Comparison of ENCODE assay signal across 29 mouse cellular contexts in the genomic region with DNA sequence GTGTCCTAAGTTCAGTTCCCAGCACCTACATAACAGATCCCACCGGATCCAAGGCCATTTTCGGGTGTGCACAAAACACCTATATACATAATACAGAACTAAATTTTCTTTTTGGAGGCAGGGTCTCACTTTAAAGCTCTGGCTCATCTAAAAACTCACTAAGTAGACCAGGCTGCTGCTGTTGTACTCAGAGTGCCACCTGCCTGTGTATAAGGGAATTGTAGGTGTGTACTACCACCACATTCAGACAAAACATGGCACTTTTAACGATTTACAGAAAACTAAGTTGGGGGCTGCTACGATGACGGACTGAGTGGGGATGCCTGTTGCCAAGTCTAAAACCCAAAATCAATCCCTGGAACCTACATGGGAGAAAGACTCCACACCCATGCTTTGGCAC. TPM values are rescaled to one million over a fixed set of nuclear protein-coding genes. Genes with fewer than 3 reads are reported as not detected.
A peak's percentile ranks its signal among the peaks of the same experiment; 100 is the strongest.
DNase-seq lines count a peak whose midpoint lies in the region; ATAC-seq and TF ChIP-seq lines count a peak whose summit lies in the region.
"Had no signal": no experiment of that assay in that cellular context is flagged by ENCODE, and none has a peak within 500 bp of the region (broad histone marks: within the 10 kb centered on the region; RNA-seq: fewer than 3 reads in every experiment).

No protein-coding gene starts in this region.

- no peak overlapping the region for H3K4me3 ChIP-seq in intestine, postnatal 0 days (ENCODE audit: low read depth, low read length)
- H3K4me3 ChIP-seq in intestine, embryonic 16.5 days (ENCODE audit: low read length) = no peak overlapping the region
- H3K4me3 ChIP-seq in liver, postnatal 0 days (ENCODE audit: low read depth, low read length) = no peak overlapping the region
- H3K4me3 ChIP-seq in liver, embryonic 12.5 days = no peak overlapping the region
- no peak overlapping the region for H3K4me3 ChIP-seq in E14TG2a.4 (replicated peaks; ENCODE audit: low read length)
- no peak overlapping the region for H3K4me3 ChIP-seq in heart, embryonic 10.5 days
- H3K4me3 ChIP-seq: embryonic facial prominence, embryonic 12.5 days; forebrain, embryonic 15.5 days; heart, embryonic 15.5 days; hindbrain, embryonic 12.5 days; limb, embryonic 13.5 days; liver, embryonic 13.5 days; lung, embryonic 15.5 days; midbrain, embryonic 15.5 days; stomach, embryonic 15.5 days had no signal

- no peak overlapping the region for H3K4me2 ChIP-seq in intestine, postnatal 0 days (replicated peaks; ENCODE audit: low read depth)
- H3K4me2 ChIP-seq in intestine, embryonic 16.5 days (ENCODE audit: low read depth, low read length) = no peak overlapping the region
- H3K4me2 ChIP-seq in liver, postnatal 0 days (ENCODE audit: low read depth, low read length) = no peak overlapping the region
- H3K4me2 ChIP-seq in liver, embryonic 12.5 days = no peak overlapping the region
- H3K4me2 ChIP-seq: embryonic facial prominence, embryonic 12.5 days; forebrain, embryonic 15.5 days; heart, embryonic 15.5 days; hindbrain, embryonic 12.5 days; limb, embryonic 13.5 days; liver, embryonic 13.5 days; lung, embryonic 15.5 days; midbrain, embryonic 15.5 days; stomach, embryonic 15.5 days had no signal

- DNase-seq in liver, postnatal 0 days = no peak
- DNase-seq in heart, embryonic 10.5 days (ENCODE audit: low spot score) = no peak
- DNase-seq: adrenal gland, postnatal 25 days; B cell, adult 2 months; cerebellum, adult 11-12 months; cerebellum, adult 9-11 months; embryo, embryonic 11 days; gastrocnemius, postnatal 10 days; heart, postnatal 36 days; kidney, adult 2 months; kidney, postnatal 10 days; liver, embryonic 13.5 days; right cerebral cortex, postnatal 25 days; thymus, postnatal 14 days had no signal

- H3K27ac ChIP-seq in intestine, postnatal 0 days (ENCODE audit: low read depth, low read length) = no peak overlapping the region
- H3K27ac ChIP-seq in intestine, embryonic 16.5 days (ENCODE audit: low read length) = no peak overlapping the region
- no peak overlapping the region for H3K27ac ChIP-seq in liver, postnatal 0 days (ENCODE audit: low read depth)
- H3K27ac ChIP-seq in liver, embryonic 12.5 days = no peak overlapping the region
- H3K27ac ChIP-seq in heart, embryonic 10.5 days = no peak overlapping the region
- H3K27ac ChIP-seq: embryonic facial prominence, embryonic 12.5 days; forebrain, embryonic 15.5 days; heart, embryonic 15.5 days; hindbrain, embryonic 12.5 days; limb, embryonic 13.5 days; liver, embryonic 13.5 days; lung, embryonic 15.5 days; macrophage; midbrain, embryonic 15.5 days; stomach, embryonic 15.5 days had no signal

- WGBS in intestine, postnatal 0 days = 94% methylated on average over 5 of the region's 5 CpGs
- WGBS in intestine, embryonic 16.5 days = 93% methylated on average over 5 of the region's 5 CpGs
- WGBS in liver, postnatal 0 days (ENCODE audit: insufficient replicate concordance) = 84% methylated on average over 5 of the region's 5 CpGs
- WGBS in liver, embryonic 12.5 days (ENCODE audit: insufficient replicate concordance) = 75% methylated on average over 5 of the region's 5 CpGs
- 88% methylated on average over 5 of the region's 5 CpGs for WGBS in heart, embryonic 10.5 days

- ATAC-seq in intestine, postnatal 0 days = no peak
- no peak for ATAC-seq in intestine, embryonic 16.5 days
- ATAC-seq in liver, postnatal 0 days = no peak
- no peak for ATAC-seq in liver, embryonic 12.5 days
- ATAC-seq in megakaryocyte progenitor cell, adult 5-6 weeks (replicated peaks; ENCODE audit: poor library complexity) = 0 out of 2 replicates have a peak, but pooled peaks have one; percentile 38
- ATAC-seq: forebrain, embryonic 15.5 days; midbrain, embryonic 15.5 days had no signal

- no peaks in the 10 kb centered on the region for H3K27me3 ChIP-seq in intestine, postnatal 0 days (replicated peaks; ENCODE audit: control insufficient read depth, insufficient read depth, low read length)
- H3K27me3 ChIP-seq in intestine, embryonic 16.5 days (replicated peaks; ENCODE audit: control insufficient read depth, insufficient read depth, low read length) = no peaks in the 10 kb centered on the region
- no peaks in the 10 kb centered on the region for H3K27me3 ChIP-seq in liver, postnatal 0 days (ENCODE audit: insufficient read depth, low read length)
- H3K27me3 ChIP-seq in liver, embryonic 12.5 days (replicated peaks) = no peaks in the 10 kb centered on the region
- H3K27me3 ChIP-seq in E14TG2a.4 (ENCODE audit: insufficient read depth, low read length) = no peaks in the 10 kb centered on the region
- H3K27me3 ChIP-seq in heart, embryonic 10.5 days (ENCODE audit: insufficient read depth, poor library complexity, severe bottlenecking) = no peaks in the 10 kb centered on the region
- H3K27me3 ChIP-seq: embryonic facial prominence, embryonic 12.5 days; forebrain, embryonic 15.5 days; heart, embryonic 15.5 days; hindbrain, embryonic 12.5 days; limb, embryonic 13.5 days; liver, embryonic 13.5 days; lung, embryonic 15.5 days; midbrain, embryonic 15.5 days; stomach, embryonic 15.5 days had no signal

- no peaks in the 10 kb centered on the region for H3K4me1 ChIP-seq in intestine, postnatal 0 days (replicated peaks; ENCODE audit: control insufficient read depth, insufficient read depth, low read length)
- H3K4me1 ChIP-seq in intestine, embryonic 16.5 days (ENCODE audit: control insufficient read depth, insufficient read depth, low read length) = no peaks in the 10 kb centered on the region
- peaks cover 3% of the 10 kb centered on the region; the same call in 1 of the 2 replicates for H3K4me1 ChIP-seq in liver, postnatal 0 days (ENCODE audit: insufficient read depth)
- H3K4me1 ChIP-seq in liver, embryonic 12.5 days = 0 out of 2 replicates have a peak, but pooled peaks cover 5% of the 10 kb centered on the region
- H3K4me1 ChIP-seq in E14TG2a.4 (replicated peaks; ENCODE audit: low read depth, low read length) = no peaks in the 10 kb centered on the region
- peaks cover 9% of the 10 kb centered on the region; the same call in 1 of the 2 replicates for H3K4me1 ChIP-seq in heart, embryonic 10.5 days
- H3K4me1 ChIP-seq: embryonic facial prominence, embryonic 12.5 days; forebrain, embryonic 15.5 days; limb, embryonic 13.5 days; liver, embryonic 13.5 days; lung, embryonic 15.5 days; stomach, embryonic 15.5 days had no signal

- peak; percentile 48 for TF ChIP-seq CTCF in intestine, postnatal 0 days (IDR thresholded peaks at IDR 0.05; ENCODE audit: low read depth)
- peak; percentile 28; the same call in 1 of the 2 replicates for TF ChIP-seq CTCF in liver, postnatal 0 days (IDR thresholded peaks at IDR 0.05; ENCODE audit: low read depth)
- TF ChIP-seq CTCF in E14TG2a.4 (conservative IDR thresholded peaks at IDR 0.05; ENCODE audit: low read length) = peak; percentile 27

- no peak for TF ChIP-seq EP300 in liver, postnatal 0 days (IDR thresholded peaks at IDR 0.05; ENCODE audit: low read depth)

- no peaks in the 10 kb centered on the region for H3K9me3 ChIP-seq in intestine, postnatal 0 days (ENCODE audit: control insufficient read depth)
- H3K9me3 ChIP-seq in intestine, embryonic 16.5 days (ENCODE audit: control insufficient read depth, low read length) = no peaks in the 10 kb centered on the region
- H3K9me3 ChIP-seq in liver, postnatal 0 days (ENCODE audit: low read length) = no peaks in the 10 kb centered on the region
- no peaks in the 10 kb centered on the region for H3K9me3 ChIP-seq in liver, embryonic 12.5 days (replicated peaks)
- no peaks in the 10 kb centered on the region for H3K9me3 ChIP-seq in E14TG2a.4 (ENCODE audit: low read length)
- no peaks in the 10 kb centered on the region for H3K9me3 ChIP-seq in heart, embryonic 10.5 days
- H3K9me3 ChIP-seq: embryonic facial prominence, embryonic 12.5 days; forebrain, embryonic 15.5 days; G1E; heart, embryonic 15.5 days; hindbrain, embryonic 12.5 days; limb, embryonic 13.5 days; liver, embryonic 13.5 days; lung, embryonic 15.5 days; midbrain, embryonic 15.5 days; stomach, embryonic 15.5 days had no signal

- H3K36me3 ChIP-seq in intestine, postnatal 0 days (ENCODE audit: control insufficient read depth, insufficient read depth) = peaks cover 44% of the 10 kb centered on the region
- peaks cover 2% of the 10 kb centered on the region; the same call in 1 of the 2 replicates for H3K36me3 ChIP-seq in intestine, embryonic 16.5 days (ENCODE audit: control insufficient read depth, insufficient read depth, low read length)
- H3K36me3 ChIP-seq in liver, postnatal 0 days (replicated peaks; ENCODE audit: insufficient read depth, low read length) = peaks cover 24% of the 10 kb centered on the region
- peaks cover 46% of the 10 kb centered on the region for H3K36me3 ChIP-seq in liver, embryonic 12.5 days
- peaks cover 57% of the 10 kb centered on the region for H3K36me3 ChIP-seq in E14TG2a.4 (ENCODE audit: insufficient read depth, low read length)
- H3K36me3 ChIP-seq in heart, embryonic 10.5 days = peaks cover 35% of the 10 kb centered on the region
- H3K36me3 ChIP-seq: stomach, embryonic 15.5 days had no signal

- no peak overlapping the region for H3K9ac ChIP-seq in intestine, postnatal 0 days (ENCODE audit: low read depth, low read length)
- H3K9ac ChIP-seq in intestine, embryonic 16.5 days (ENCODE audit: low read depth, low read length) = no peak overlapping the region
- no peak overlapping the region for H3K9ac ChIP-seq in liver, postnatal 0 days (replicated peaks)
- no peak overlapping the region for H3K9ac ChIP-seq in liver, embryonic 12.5 days
- H3K9ac ChIP-seq: embryonic facial prominence, embryonic 12.5 days; forebrain, embryonic 15.5 days; heart, embryonic 15.5 days; hindbrain, embryonic 12.5 days; limb, embryonic 13.5 days; liver, embryonic 13.5 days; lung, embryonic 15.5 days; midbrain, embryonic 15.5 days; stomach, embryonic 15.5 days had no signal

RNA-seq across cellular contexts. Expression of a gene that starts 14.0 kb away (rescaled TPM):
- polyA plus RNA-seq in intestine, postnatal 0 days (2015; fragmentation: Nextera tagmentation; extraction: Ambion mirVana) = 22.8 and 26.5 TPM in 2 replicates
- polyA plus RNA-seq in intestine, embryonic 16.5 days (2015; fragmentation: Nextera tagmentation; extraction: Ambion mirVana) = 35.9 and 39.9 TPM in 2 replicates
- 10.1 and 11.0 TPM in 2 replicates for polyA plus RNA-seq in liver, postnatal 0 days (2015; fragmentation: Nextera tagmentation; extraction: Ambion mirVana)
- polyA plus RNA-seq in liver, embryonic 12.5 days (2016; fragmentation: Nextera tagmentation; extraction: Ambion mirVana) = 7.8 and 8.2 TPM in 2 replicates
- total RNA-seq in megakaryocyte progenitor cell, adult 5-6 weeks (2015) = 24.7 and 28.1 TPM in 2 replicates
- total RNA-seq in megakaryocyte progenitor cell, adult 5-6 weeks (2017) = 18.8 and 19.9 TPM in 2 replicates
- polyA plus RNA-seq in heart, embryonic 10.5 days (2016; fragmentation: Nextera tagmentation; extraction: Ambion mirVana) = 6.5 and 7.0 TPM in 2 replicates

RNA-seq across cellular contexts. Expression of a gene that starts 25.3 kb away (rescaled TPM):
- 1,208 and 1,296 TPM in 2 replicates for polyA plus RNA-seq in intestine, postnatal 0 days (2015; fragmentation: Nextera tagmentation; extraction: Ambion mirVana)
- 288 and 325 TPM in 2 replicates for polyA plus RNA-seq in intestine, embryonic 16.5 days (2015; fragmentation: Nextera tagmentation; extraction: Ambion mirVana)
- 177 and 187 TPM in 2 replicates for polyA plus RNA-seq in liver, postnatal 0 days (2015; fragmentation: Nextera tagmentation; extraction: Ambion mirVana)
- polyA plus RNA-seq in liver, embryonic 12.5 days (2016; fragmentation: Nextera tagmentation; extraction: Ambion mirVana) = 104 and 106 TPM in 2 replicates
- 48.9 and 56.0 TPM in 2 replicates for total RNA-seq in megakaryocyte progenitor cell, adult 5-6 weeks (2015)
- 41.9 and 51.4 TPM in 2 replicates for total RNA-seq in megakaryocyte progenitor cell, adult 5-6 weeks (2017)
- 117 and 136 TPM in 2 replicates for polyA plus RNA-seq in heart, embryonic 10.5 days (2016; fragmentation: Nextera tagmentation; extraction: Ambion mirVana)

RNA-seq across cellular contexts. Expression of a gene that starts 37.9 kb away (rescaled TPM):
- polyA plus RNA-seq in intestine, postnatal 0 days (2015; fragmentation: Nextera tagmentation; extraction: Ambion mirVana) = 141 and 148 TPM in 2 replicates
- polyA plus RNA-seq in intestine, embryonic 16.5 days (2015; fragmentation: Nextera tagmentation; extraction: Ambion mirVana) = 252 and 268 TPM in 2 replicates
- 93.5 and 95.5 TPM in 2 replicates for polyA plus RNA-seq in liver, postnatal 0 days (2015; fragmentation: Nextera tagmentation; extraction: Ambion mirVana)
- 200 and 201 TPM in 2 replicates for polyA plus RNA-seq in liver, embryonic 12.5 days (2016; fragmentation: Nextera tagmentation; extraction: Ambion mirVana)
- total RNA-seq in megakaryocyte progenitor cell, adult 5-6 weeks (2015) = 56.7 and 60.6 TPM in 2 replicates
- 336 and 416 TPM in 2 replicates for total RNA-seq in megakaryocyte progenitor cell, adult 5-6 weeks (2017)
- polyA plus RNA-seq in heart, embryonic 10.5 days (2016; fragmentation: Nextera tagmentation; extraction: Ambion mirVana) = 271 and 283 TPM in 2 replicates
